Mouse (Mus musculus) bone marrow macrophage, adult 2 months (primary cell): ENCODE results near the gene Nhs.

Experiments
- CTCF ChIP-seq: IDR thresholded peaks from 2 replicates; pipeline ENCODE4 v1.5.1; 2012; ENCODE audit warnings: low read depth, mild to moderate bottlenecking, low read length, moderate library complexity
- POLR2A ChIP-seq: IDR thresholded peaks from 2 replicates; pipeline ENCODE4 v1.6.1; 2012; ENCODE audit warnings: mild to moderate bottlenecking, low read depth, low read length, borderline replicate concordance

DNA sequence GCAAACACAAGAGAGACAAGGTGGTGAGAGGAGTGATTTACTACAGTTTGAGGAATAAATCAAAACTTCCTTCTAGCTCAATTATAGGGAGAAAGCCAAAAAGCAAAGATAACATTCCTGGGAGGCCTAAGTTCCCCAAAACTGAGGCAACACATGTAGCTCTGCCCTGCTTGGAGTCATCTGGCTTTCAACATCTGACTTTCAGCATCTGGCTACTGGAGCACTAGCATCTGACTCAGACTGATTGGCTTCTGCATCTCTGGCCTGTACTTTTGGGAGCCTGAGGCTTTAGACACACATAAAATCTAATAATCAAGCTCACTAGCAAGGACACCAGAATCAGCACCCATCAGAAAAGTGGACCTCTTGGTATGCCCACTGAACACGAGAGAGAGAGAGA lies 237.9 kb downstream of the Nhs start:
- TF ChIP-seq POLR2A (no peak), CTCF (no peak)
